Mouse (Mus musculus): ENCODE measurements around the gene Anapc15-ps.

- TF ChIP-seq CTCF (conservative IDR thresholded peaks at IDR 0.05; ENCODE audit: insufficient read depth, insufficient read length, low read depth, low read length) = no peak
- no peak for TF ChIP-seq POLR2A (IDR thresholded peaks at IDR 0.05; ENCODE audit: low read depth, low read length)
These were observed 24.8 kb downstream of the Anapc15-ps start for GRCm38 (mm10) chr10:95648326-95648888.

All from kidney, adult 2 months (tissue).